Comparison of ENCODE assay signal across 8 mouse cellular contexts in genomic region chr2:165503259-165504203, GRCm38 (mm10). TPM values are rescaled to one million over a fixed set of nuclear protein-coding genes. Genes with fewer than 3 reads are reported as not detected.
DNase-seq lines count a peak whose midpoint lies in the region; ATAC-seq lines count a peak whose summit lies in the region.

Gene Slc2a10 (plus strand): TSS chr2:165503787.

- peak within 1 kb of the TSS; percentile 40; the same call in 1 of the 2 replicates for H3K9ac ChIP-seq in hindbrain, embryonic 14.5 days
- H3K9ac ChIP-seq in liver, embryonic 15.5 days = no peak within 1 kb of the TSS
- H3K9ac ChIP-seq in neural tube, embryonic 15.5 days (replicated peaks) = peak within 1 kb of the TSS; percentile 30; the same call in 1 of the 2 replicates

- peak; percentile 62; the same call in 1 of the 2 replicates for ATAC-seq in hindbrain, embryonic 14.5 days (ENCODE audit: low FRiP score)
- ATAC-seq in liver, embryonic 15.5 days (ENCODE audit: insufficient read depth) = no peak
- peak; percentile 65 for ATAC-seq in neural tube, embryonic 15.5 days (ENCODE audit: low FRiP score)

- intact Hi-C loops in gastrocnemius, postnatal 14 days (cut with DNase I; ENCODE audit: low total_unique reads) = no loop called here

- peaks cover 10% of the 10 kb centered on the region; the same call in 1 of the 2 replicates for H3K4me1 ChIP-seq in hindbrain, embryonic 14.5 days (replicated peaks; ENCODE audit: control insufficient read depth, insufficient read depth, low read length)
- no peaks in the 10 kb centered on the region for H3K4me1 ChIP-seq in liver, embryonic 15.5 days (replicated peaks)
- H3K4me1 ChIP-seq in neural tube, embryonic 15.5 days = peaks cover 18% of the 10 kb centered on the region

- H3K36me3 ChIP-seq in hindbrain, embryonic 14.5 days (replicated peaks; ENCODE audit: control insufficient read depth, insufficient read depth) = no peaks in the 10 kb centered on the region
- H3K36me3 ChIP-seq in liver, embryonic 15.5 days (replicated peaks) = no peaks in the 10 kb centered on the region
- H3K36me3 ChIP-seq in neural tube, embryonic 15.5 days = no peaks in the 10 kb centered on the region

- 3% methylated on average over 29 of the region's 32 CpGs for WGBS in hindbrain, embryonic 14.5 days
- WGBS in liver, embryonic 15.5 days (ENCODE audit: insufficient replicate concordance) = 9% methylated on average over 31 of the region's 32 CpGs
- WGBS in neural tube, embryonic 15.5 days = 4% methylated on average over 31 of the region's 32 CpGs

- H3K4me2 ChIP-seq in hindbrain, embryonic 14.5 days (replicated peaks) = peak within 1 kb of the TSS; percentile 49
- H3K4me2 ChIP-seq in liver, embryonic 15.5 days = peak within 1 kb of the TSS; percentile 44
- H3K4me2 ChIP-seq in neural tube, embryonic 15.5 days = peak within 1 kb of the TSS; percentile 57

- H3K27me3 ChIP-seq in hindbrain, embryonic 14.5 days (ENCODE audit: control insufficient read depth, insufficient read depth, low read length) = no peaks in the 10 kb centered on the region
- H3K27me3 ChIP-seq in liver, embryonic 15.5 days = peaks cover 28% of the 10 kb centered on the region
- no peaks in the 10 kb centered on the region for H3K27me3 ChIP-seq in neural tube, embryonic 15.5 days (replicated peaks)

- peak within 1 kb of the TSS; percentile 22 for H3K4me3 ChIP-seq in hindbrain, embryonic 14.5 days (replicated peaks; ENCODE audit: low read length)
- H3K4me3 ChIP-seq in liver, embryonic 15.5 days (replicated peaks) = peak within 1 kb of the TSS; percentile 36
- peak within 1 kb of the TSS; percentile 33 for H3K4me3 ChIP-seq in neural tube, embryonic 15.5 days (replicated peaks)

- peak; percentile 18 to 20 for DNase-seq in urinary bladder, adult 18-20 months (ENCODE audit: low spot score in 2 of 2)
- DNase-seq in urinary bladder, postnatal 10 days (ENCODE audit: low spot score) = no peak
- peak; percentile 79 for DNase-seq in gastrocnemius, postnatal 14 days
- peak; percentile 51 for DNase-seq in hindbrain, embryonic 14.5 days (ENCODE audit: low spot score)
- DNase-seq in thymus, postnatal 4 days = no peak
- no peak for DNase-seq in thymus, postnatal 14 days

- no peaks in the 10 kb centered on the region for H3K9me3 ChIP-seq in hindbrain, embryonic 14.5 days (ENCODE audit: control insufficient read depth, low read length)
- H3K9me3 ChIP-seq in liver, embryonic 15.5 days (replicated peaks) = no peaks in the 10 kb centered on the region
- no peaks in the 10 kb centered on the region for H3K9me3 ChIP-seq in neural tube, embryonic 15.5 days (replicated peaks)

- 0 out of 2 replicates have a peak within 1 kb of the TSS, but pooled peaks have one; percentile 48 for H3K27ac ChIP-seq in hindbrain, embryonic 14.5 days
- no peak within 1 kb of the TSS for H3K27ac ChIP-seq in liver, embryonic 15.5 days (replicated peaks)
- peak within 1 kb of the TSS; percentile 10; the same call in 1 of the 2 replicates for H3K27ac ChIP-seq in neural tube, embryonic 15.5 days (replicated peaks)

RNA-seq across cellular contexts. Expression of gene Slc2a10, which starts in this region (rescaled TPM):
- total RNA-seq in gastrocnemius, postnatal 14 days (2021) = 1 to 10 TPM; 2.4 to 2.7 TPM
- 2.2 and 2.6 TPM in 2 replicates for polyA plus RNA-seq in hindbrain, embryonic 14.5 days (2014; fragmentation: Nextera tagmentation; extraction: Ambion mirVana)
- polyA plus RNA-seq in liver, embryonic 15.5 days (2015; fragmentation: Nextera tagmentation; extraction: Ambion mirVana) = 0.29 and 0.35 TPM in 2 replicates
- polyA plus RNA-seq in neural tube, embryonic 15.5 days (2015; fragmentation: Nextera tagmentation; extraction: Ambion mirVana) = 2.3 and 2.6 TPM in 2 replicates

Comparison
In these comparisons a context has a peak if more than half of its experiments do, and no peak if none do; other contexts are left out.
1. DNase-seq: peak in urinary bladder, adult 18-20 months (2 of 2), gastrocnemius, postnatal 14 days (single experiment) and hindbrain, embryonic 14.5 days (single experiment); none in urinary bladder, postnatal 10 days (single experiment), thymus, postnatal 4 days (single experiment) and thymus, postnatal 14 days (single experiment).
2. Peak in every context shown above with its lines, with median percentiles within 50 percentile points of each other: H3K4me2 ChIP-seq and H3K4me3 ChIP-seq.